Mouse (Mus musculus): Measurements from ENCODE around the gene Nrf1.

DNA sequence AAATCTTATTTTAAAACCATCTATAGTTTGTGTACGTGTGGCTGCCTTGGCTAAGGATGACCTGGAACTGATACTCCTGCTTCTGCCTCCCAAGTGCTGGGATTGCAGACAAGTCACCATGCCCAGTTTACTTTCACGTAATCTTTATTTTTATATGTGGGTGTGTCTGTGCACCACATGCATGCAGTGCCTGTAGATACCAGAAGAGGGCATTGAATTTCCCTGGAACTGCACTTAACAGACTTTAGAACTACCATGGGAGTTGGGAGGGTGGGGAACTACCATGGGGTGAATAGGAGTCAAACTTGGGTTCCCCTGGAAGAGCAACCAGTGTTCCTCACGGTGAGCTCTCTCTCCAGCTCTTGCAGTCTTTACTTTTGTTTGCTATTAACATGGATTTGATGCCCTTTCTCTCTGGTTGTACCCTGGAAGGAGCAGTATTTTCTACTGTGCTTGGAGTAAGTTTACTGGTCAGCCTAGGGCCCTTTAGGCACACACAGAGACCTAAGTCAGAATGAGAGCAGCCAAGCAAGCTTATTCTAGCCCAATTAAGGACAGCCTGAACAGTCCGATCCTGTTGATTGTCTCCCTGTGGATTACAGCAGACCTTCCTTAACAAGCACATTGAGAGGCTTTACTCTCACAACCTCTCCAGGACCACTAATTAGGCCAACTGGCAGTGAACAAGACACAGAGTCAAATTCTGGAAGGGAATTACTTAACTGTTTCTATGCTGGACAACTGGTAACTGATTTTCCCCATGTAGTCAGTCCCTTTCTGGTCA is 64.8 kb downstream of the Nrf1 start:
- TF ChIP-seq CTCF (IDR thresholded peaks at IDR 0.05; ENCODE audit: borderline replicate concordance, control insufficient read depth, extremely low read depth, insufficient read depth, low read length, poor library complexity) (no peak), POLR2A (IDR thresholded peaks at IDR 0.05; ENCODE audit: control insufficient read depth, extremely low read depth, insufficient read depth, low read length, poor library complexity) (no peak)

All from thymus, adult 2 months (tissue).